Mouse (Mus musculus) v-Abl transformed pro-B cells (cell line): Measurements from ENCODE around the gene Tmx2.

Source experiments
- in situ Hi-C, 2 experiments: fragments of 400-800 bp; cut with MboI; formaldehyde crosslinking; loops; one replicate each; pipeline ENCODE4 v1.15.1; 2025; ENCODE audit not compliant: unreplicated experiment in 2 of 2

The Tmx2 gene

GRCm38 (mm10) chr2:84679016-84679415 lies at the start of gene Tmx2:
Gene Tmx2 (minus strand): TSS chr2:84679140.
- in situ Hi-C loops: loop anchor here (5.0 to 10.0 kb wide), 4 partner anchors 33 to 1034 kb away; partner anchors contain the start of genes Clp1 (in 1 of the 2), Smtnl1 (in 1 of the 2), Timm10 (in 1 of the 2) and Zc3h15 (in 1 of the 2)

- in situ Hi-C loops: loop anchor here (5.0 to 10.0 kb wide), 2 partner anchors 51 to 307 kb away; partner anchors contain the start of genes Gm28635 (in 1 of the 2), Med19 (in 1 of the 2), P2rx3 (in 1 of the 2) and Ssrp1 (in 1 of the 2)
Observed at GRCm38 (mm10) chr2:84728191-84728590, 49.3 kb upstream of the Tmx2 start.

- in situ Hi-C loops: loop anchor here (5.0 to 10.0 kb wide), 2 partner anchors 50 to 307 kb away; partner anchors contain the start of genes Gm28635 (in 1 of the 2), Med19 (in 1 of the 2), P2rx3 (in 1 of the 2) and Ssrp1 (in 1 of the 2)
Observed at GRCm38 (mm10) chr2:84727172-84727858, 48.4 kb upstream of the Tmx2 start, which contains the start of gene Clp1. Gene Clp1 (minus strand): TSS chr2:84727350.

DNA sequence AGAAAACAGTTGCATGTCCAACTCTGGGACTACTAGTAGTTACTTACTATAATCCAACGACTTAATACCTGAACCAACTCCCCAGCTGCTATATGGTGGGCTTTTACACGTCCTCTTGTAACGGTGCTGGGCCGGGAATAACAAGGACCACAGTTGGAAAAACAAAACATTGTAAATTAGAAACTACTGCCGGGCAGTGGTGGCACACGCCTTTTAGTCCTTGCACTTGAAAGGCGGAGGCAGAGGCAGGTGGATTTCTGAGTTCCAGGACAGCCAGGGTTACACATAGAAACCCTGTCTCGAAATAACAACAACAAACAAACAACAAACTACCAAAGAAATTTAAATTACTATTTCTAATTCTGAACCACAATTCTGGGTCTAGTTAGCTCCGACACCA lies 47.8 kb upstream of the Tmx2 start:
- in situ Hi-C loops: loop anchor here (5.0 to 10.0 kb wide), 2 partner anchors 49 to 308 kb away; partner anchors contain the start of genes Gm28635 (in 1 of the 2), Med19 (in 1 of the 2), P2rx3 (in 1 of the 2) and Ssrp1 (in 1 of the 2)

DNA sequence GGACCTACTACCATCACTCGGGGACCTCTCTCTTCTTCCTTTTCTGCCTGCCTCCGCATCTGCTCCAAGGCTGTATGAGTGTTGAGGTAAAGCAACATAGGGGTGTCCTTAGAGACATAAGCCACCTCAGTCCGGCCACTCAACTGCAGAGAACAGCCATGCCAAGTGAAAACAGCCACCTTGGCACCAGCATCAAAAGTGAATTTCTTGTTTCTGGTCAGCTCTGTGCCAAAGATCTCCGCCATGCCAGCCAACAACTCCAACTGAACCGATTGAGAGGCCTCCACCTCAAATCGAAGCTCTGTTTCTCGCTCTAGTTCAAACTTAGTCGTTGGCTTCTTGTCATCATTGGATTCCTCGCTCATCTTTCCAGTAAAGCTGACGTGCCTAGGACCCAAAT lies 46.8 kb upstream of the Tmx2 start:
- in situ Hi-C loops: loop anchor here (5.0 to 10.0 kb wide), 2 partner anchors 48 to 309 kb away; partner anchors contain the start of genes Gm28635 (in 1 of the 2), Med19 (in 1 of the 2), P2rx3 (in 1 of the 2) and Ssrp1 (in 1 of the 2)

- in situ Hi-C loops: loop anchor here (10.0 to 25.0 kb wide), 2 partner anchors 311 to 313 kb away; partner anchors contain the start of genes P2rx3 (in 2 of the 2), Ssrp1 (in 2 of the 2) and Tnks1bp1 (in 1 of the 2)
Observed at GRCm38 (mm10) chr2:84723856-84724255, 44.9 kb upstream of the Tmx2 start.

- in situ Hi-C loops: loop anchor here (10.0 to 25.0 kb wide), 2 partner anchors 314 to 316 kb away; partner anchors contain the start of genes P2rx3 (in 2 of the 2), Ssrp1 (in 2 of the 2) and Tnks1bp1 (in 1 of the 2)
Observed at GRCm38 (mm10) chr2:84721182-84721581, 42.2 kb upstream of the Tmx2 start.

- in situ Hi-C loops: loop anchor here (10.0 to 25.0 kb wide), 2 partner anchors 314 to 317 kb away; partner anchors contain the start of genes P2rx3 (in 2 of the 2), Ssrp1 (in 2 of the 2) and Tnks1bp1 (in 1 of the 2)
Observed at GRCm38 (mm10) chr2:84720718-84721117, 41.8 kb upstream of the Tmx2 start.

GRCm38 (mm10) chr2:84717357-84717756 lies 38.4 kb upstream of the Tmx2 start:
- in situ Hi-C loops: loop anchor here in 1 of 2 experiments (25.0 kb wide), 1 partner anchor 320 kb away; the partner anchor contains the start of genes P2rx3, Ssrp1 and Tnks1bp1

- in situ Hi-C loops: loop anchor here in 1 of 2 experiments (25.0 kb wide), 1 partner anchor 321 kb away; the partner anchor contains the start of genes P2rx3, Ssrp1 and Tnks1bp1
Observed at GRCm38 (mm10) chr2:84716423-84717355, 37.7 kb upstream of the Tmx2 start.

- in situ Hi-C loops: loop anchor here in 1 of 2 experiments (25.0 kb wide), 1 partner anchor 322 kb away; the partner anchor contains the start of genes P2rx3, Ssrp1 and Tnks1bp1
Observed at GRCm38 (mm10) chr2:84715562-84716361, 36.8 kb upstream of the Tmx2 start.

- in situ Hi-C loops: loop anchor here (5.0 to 25.0 kb wide), 2 partner anchors 38 to 322 kb away; partner anchors contain the start of genes Gm28635 (in 1 of the 2), Med19 (in 1 of the 2), P2rx3 (in 1 of the 2) and Ssrp1 (in 1 of the 2)
Observed at GRCm38 (mm10) chr2:84714811-84715561, 36.0 kb upstream of the Tmx2 start, which contains the start of gene Zdhhc5. Gene Zdhhc5 (minus strand): TSS chr2:84715180.

- in situ Hi-C loops: loop anchor here (5.0 to 25.0 kb wide), 2 partner anchors 37 to 323 kb away; partner anchors contain the start of genes Gm28635 (in 1 of the 2), Med19 (in 1 of the 2), P2rx3 (in 1 of the 2) and Ssrp1 (in 1 of the 2)
Observed at GRCm38 (mm10) chr2:84714422-84714810, 35.5 kb upstream of the Tmx2 start.

GRCm38 (mm10) chr2:84711898-84712297 lies 33.0 kb upstream of the Tmx2 start:
- in situ Hi-C loops: loop anchor here (5.0 to 25.0 kb wide), 2 partner anchors 35 to 325 kb away; partner anchors contain the start of genes Gm28635 (in 1 of the 2), Med19 (in 1 of the 2), P2rx3 (in 1 of the 2) and Ssrp1 (in 1 of the 2)

- in situ Hi-C loops: loop anchor here in 1 of 2 experiments (25.0 kb wide), 1 partner anchor 330 kb away; the partner anchor contains the start of genes P2rx3, Ssrp1 and Tnks1bp1
Observed at GRCm38 (mm10) chr2:84707523-84707922, 28.6 kb upstream of the Tmx2 start.

DNA sequence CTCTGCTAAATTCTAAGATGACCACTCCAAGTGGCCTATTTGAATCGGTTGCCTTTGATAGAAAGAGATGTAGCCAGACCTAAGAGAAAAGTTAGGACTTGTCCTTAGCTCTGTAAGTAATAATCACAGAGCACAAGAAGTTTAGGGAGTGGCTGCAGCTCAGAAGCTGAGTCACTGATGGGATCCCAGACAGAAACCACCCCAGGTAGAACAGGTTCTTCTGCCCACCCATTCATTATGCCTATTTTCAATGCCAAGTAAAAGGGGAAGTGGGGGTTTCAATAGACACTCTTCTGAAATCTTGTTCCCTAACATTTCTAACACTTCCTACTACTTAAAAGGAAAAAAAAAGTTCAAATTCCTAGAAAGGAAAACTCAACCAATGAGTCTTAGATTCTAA lies 26.4 kb upstream of the Tmx2 start:
- in situ Hi-C loops: loop anchor here in 1 of 2 experiments (25.0 kb wide), 1 partner anchor 332 kb away; the partner anchor contains the start of genes P2rx3, Ssrp1 and Tnks1bp1

DNA sequence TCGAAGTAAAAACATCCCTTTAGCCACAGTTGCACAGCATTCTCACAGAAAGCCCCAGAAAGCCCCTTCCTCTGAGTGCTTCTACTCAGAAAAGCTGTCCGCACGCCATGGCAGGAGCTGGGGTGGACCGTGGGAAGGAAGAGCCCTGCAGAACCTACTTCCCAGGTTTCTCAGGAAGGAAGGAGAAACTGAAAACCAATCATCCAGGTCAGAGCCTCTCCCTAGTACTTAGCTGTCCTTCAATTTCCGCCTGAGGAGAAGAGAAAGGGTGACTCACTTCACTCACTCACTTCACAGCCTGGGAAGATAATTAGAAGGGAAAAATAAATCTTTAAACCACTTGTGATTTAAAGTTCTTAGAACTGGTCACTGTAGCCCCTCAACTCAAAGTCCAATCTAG lies 25.4 kb upstream of the Tmx2 start:
- in situ Hi-C loops: loop anchor here in 1 of 2 experiments (25.0 kb wide), 1 partner anchor 333 kb away; the partner anchor contains the start of genes P2rx3, Ssrp1 and Tnks1bp1
